Mouse (Mus musculus) heart, embryonic 13.5 days (tissue): ENCODE measurements around the gene BC030500. TPM values are rescaled to one million over a fixed set of nuclear protein-coding genes. Genes with fewer than 3 reads are reported as not detected.

Experiments used
- ATAC-seq: fragments of 200-750 bp; cut with Nextera tagmentation; 2 replicates; pipeline ENCODE4 v1.8.0; 2017; ENCODE audit warnings: moderate TSS enrichment; ENCODE audit not compliant: insufficient number of reproducible peaks, low FRiP score, low TSS enrichment; ENCODE audit errors: extremely low read depth
- H3K27ac ChIP-seq: fragments of 300-500 bp; sonication (generic); replicated peaks from 2 replicates; pipeline ENCODE4 v1.5.1; 2015; ENCODE audit warnings: moderate library complexity, mild to moderate bottlenecking, inconsistent platforms
- H3K27me3 ChIP-seq: fragments of 300-500 bp; sonication (generic); replicated peaks from 2 replicates; pipeline ENCODE4 v1.6.1; 2015; ENCODE audit warnings: mild to moderate bottlenecking, inconsistent platforms
- H3K36me3 ChIP-seq: fragments of 300-500 bp; sonication (generic); 2 replicates; pipeline ENCODE4 v1.6.1; 2015; ENCODE audit warnings: mild to moderate bottlenecking, inconsistent platforms
- H3K4me1 ChIP-seq: fragments of 300-500 bp; sonication (generic); 2 replicates; pipeline ENCODE4 v1.6.1; 2015; ENCODE audit warnings: inconsistent platforms
- H3K4me2 ChIP-seq: fragments of 300-500 bp; sonication (generic); 2 replicates; pipeline ENCODE4 v1.6.1; 2015; ENCODE audit warnings: inconsistent platforms, mild to moderate bottlenecking, moderate library complexity
- H3K4me3 ChIP-seq: fragments of 300-500 bp; sonication (generic); 2 replicates; pipeline ENCODE4 v1.5.1; 2015; ENCODE audit warnings: moderate library complexity, mild to moderate bottlenecking, inconsistent platforms
- H3K9ac ChIP-seq: fragments of 300-500 bp; sonication (generic); 2 replicates; pipeline ENCODE4 v1.6.1; 2015; ENCODE audit warnings: inconsistent platforms, mild to moderate bottlenecking, moderate library complexity
- H3K9me3 ChIP-seq: fragments of 300-500 bp; sonication (generic); 2 replicates; pipeline ENCODE4 v1.6.1; 2016; ENCODE audit warnings: inconsistent platforms
- WGBS: fragments of 180-500 bp; shearing (Covaris S2); methylation state at CpG from one replicate; pipeline ENCODE4 v1.1.7; 2015; ENCODE audit warnings: mixed read lengths; 5-methylcytosine and 5-hydroxymethylcytosine counted together
- polyA plus RNA-seq: library from polyadenylated mRNA; unstranded; fragments of >200 nt; fragmentation: Nextera tagmentation; extraction: Ambion mirVana; gene quantifications from 2 replicates; pipeline ENCODE4 v1.2.1, GENCODE M21; 2015

The BC030500 gene
- polyA plus RNA-seq, result 0.09 TPM in 1 of 2 replicates, not detected in the other

DNA sequence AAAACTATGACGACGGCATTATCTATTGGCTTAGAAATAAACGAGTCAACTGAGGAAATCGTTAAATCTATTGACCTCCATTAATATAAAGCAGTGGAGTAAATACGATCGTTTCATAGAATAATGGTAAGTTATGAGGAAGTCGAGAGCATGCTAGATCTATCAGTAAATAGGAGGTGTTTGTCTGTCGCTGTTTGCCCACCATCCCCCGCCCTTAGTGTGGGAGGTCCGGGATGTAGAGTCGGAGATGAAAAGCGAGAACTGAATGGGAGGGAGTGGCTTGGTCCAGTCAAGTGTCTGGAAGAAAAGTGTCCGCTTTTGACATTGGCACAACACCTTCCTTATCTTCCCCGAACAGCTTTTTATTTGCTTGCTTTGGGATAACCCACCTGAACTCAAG lies at the start of gene BC030500:
Gene BC030500 (plus strand): TSS at position 79 of the 400 bp plus-strand sequence.
- Histone ChIP-seq H3K36me3 (no peaks in the 10 kb centered on the region), H3K9ac (peak within 1 kb of the TSS; percentile 74), H3K4me1 (peaks cover 11% of the 10 kb centered on the region), H3K27me3 (peaks cover 31% of the 10 kb centered on the region), H3K4me2 (peak within 1 kb of the TSS; percentile 98), H3K4me3 (peak within 1 kb of the TSS; percentile 70), H3K9me3 (no peaks in the 10 kb centered on the region), H3K27ac (no peak within 1 kb of the TSS)
- 13% methylated on average over 14 of the region's 14 CpGs for WGBS
- ATAC-seq, result no peak

DNA sequence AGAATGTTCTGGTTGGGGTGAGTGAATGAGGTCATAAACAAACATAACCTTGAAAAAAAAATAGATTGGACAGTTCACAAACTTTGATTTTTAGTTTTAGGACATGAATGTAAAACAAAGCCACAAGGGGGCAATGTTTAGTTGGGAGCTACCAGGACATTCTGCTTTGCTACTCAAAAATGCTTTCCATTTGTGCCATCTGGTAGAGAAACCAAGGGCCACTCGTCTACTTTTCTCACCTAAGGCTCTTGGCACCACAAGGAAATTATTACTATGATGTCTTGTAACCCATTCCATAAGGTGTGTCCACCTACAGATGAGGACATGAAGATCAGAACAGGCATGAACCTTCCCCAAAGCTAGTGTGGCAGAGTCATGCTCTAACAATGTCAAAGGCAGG lies 25.1 kb upstream of the BC030500 start:
- Histone ChIP-seq H3K27ac (no peak overlapping the region), H3K4me2 (no peak overlapping the region), H3K36me3 (no peaks in the 10 kb centered on the region), H3K9me3 (no peaks in the 10 kb centered on the region), H3K9ac (no peak overlapping the region), H3K27me3 (no peaks in the 10 kb centered on the region), H3K4me1 (no peaks in the 10 kb centered on the region), H3K4me3 (no peak overlapping the region)
- no peak for ATAC-seq
- WGBS, result 6% methylated on average over 1 of the region's 1 CpGs

DNA sequence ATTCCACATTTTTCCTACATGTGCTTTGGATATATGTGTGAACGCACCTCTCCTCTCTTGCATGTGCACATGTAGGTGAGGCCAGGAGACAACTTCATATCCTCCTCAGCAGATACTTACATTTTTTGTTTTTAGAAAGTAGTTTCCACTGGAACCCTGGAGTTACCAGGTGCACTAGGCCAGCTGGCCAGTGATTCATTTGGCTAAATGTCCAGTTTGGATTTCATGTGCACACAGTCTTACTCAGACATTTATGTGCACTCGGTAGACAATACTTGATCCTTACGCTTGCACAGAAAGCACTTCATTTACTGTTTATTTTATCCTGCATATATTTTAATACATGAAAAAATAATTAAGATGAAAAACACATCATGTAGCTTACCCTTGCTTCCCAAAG lies 21.0 kb upstream of the BC030500 start:
- no peak for ATAC-seq
- H3K4me3 ChIP-seq, result no peak overlapping the region

DNA sequence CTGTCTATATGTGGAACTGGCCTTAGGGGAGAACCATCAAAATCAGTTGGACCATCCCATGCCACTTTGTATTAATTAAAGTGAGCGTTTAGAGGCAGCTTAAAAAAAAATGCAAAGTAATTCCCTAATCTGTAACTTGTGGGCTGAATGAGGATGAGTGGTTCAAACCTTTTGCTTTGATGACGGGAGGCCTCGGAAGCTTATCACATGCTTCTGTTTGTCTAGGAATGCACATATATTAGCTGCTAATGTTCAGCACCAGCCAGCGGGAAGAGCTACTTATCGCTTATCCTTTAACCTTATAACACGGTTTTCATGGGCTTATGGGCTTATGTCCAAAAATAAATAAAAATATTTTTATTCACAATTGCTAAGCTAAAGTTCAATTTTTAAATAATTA lies 15.6 kb upstream of the BC030500 start:
- no peak overlapping the region for H3K27ac ChIP-seq
- H3K4me2 ChIP-seq, result no peak overlapping the region
- H3K4me3 ChIP-seq, result no peak overlapping the region
- 56% methylated on average over 6 of the region's 6 CpGs for WGBS
- H3K9me3 ChIP-seq, result no peaks in the 10 kb centered on the region
- H3K9ac ChIP-seq, result no peak overlapping the region
- H3K4me1 ChIP-seq, result no peaks in the 10 kb centered on the region
- ATAC-seq, result no peak
- H3K27me3 ChIP-seq, result no peaks in the 10 kb centered on the region
- no peaks in the 10 kb centered on the region for H3K36me3 ChIP-seq

More for the DNA sequence above, 21.0 kb upstream of the BC030500 start:
- no peak overlapping the region for H3K4me2 ChIP-seq
- WGBS, result 84% methylated on average over 3 of the region's 3 CpGs
- H3K36me3 ChIP-seq, result no peaks in the 10 kb centered on the region
- H3K9ac ChIP-seq, result no peak overlapping the region
- H3K9me3 ChIP-seq, result no peaks in the 10 kb centered on the region
- no peak overlapping the region for H3K27ac ChIP-seq
- no peaks in the 10 kb centered on the region for H3K27me3 ChIP-seq
- no peaks in the 10 kb centered on the region for H3K4me1 ChIP-seq

DNA sequence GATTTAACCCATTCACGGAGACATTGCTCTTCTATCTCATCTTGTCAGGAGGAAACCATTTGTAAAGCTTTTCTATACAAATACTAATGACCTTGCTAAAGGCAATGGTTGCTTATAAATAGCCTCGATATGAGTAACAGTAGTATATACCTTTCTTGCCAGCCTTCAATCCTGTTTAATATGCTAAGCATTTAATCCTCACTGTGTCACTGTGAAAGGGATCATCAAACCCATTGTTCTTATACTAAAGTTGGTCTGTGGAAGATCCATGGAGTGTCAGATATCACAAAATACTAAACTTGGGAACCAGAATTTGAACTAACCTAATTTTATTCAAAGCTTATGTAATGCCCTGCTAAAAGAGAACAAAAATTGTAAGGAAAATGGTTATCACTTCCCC lies 7.1 kb upstream of the BC030500 start:
- Histone ChIP-seq H3K27ac (no peak overlapping the region), H3K4me3 (no peak overlapping the region), H3K27me3 (no peaks in the 10 kb centered on the region), H3K4me1 (no peaks in the 10 kb centered on the region), H3K9me3 (no peaks in the 10 kb centered on the region), H3K36me3 (no peaks in the 10 kb centered on the region), H3K4me2 (no peak overlapping the region), H3K9ac (no peak overlapping the region)
- 35% methylated on average over 2 of the region's 2 CpGs for WGBS
- ATAC-seq, result no peak

DNA sequence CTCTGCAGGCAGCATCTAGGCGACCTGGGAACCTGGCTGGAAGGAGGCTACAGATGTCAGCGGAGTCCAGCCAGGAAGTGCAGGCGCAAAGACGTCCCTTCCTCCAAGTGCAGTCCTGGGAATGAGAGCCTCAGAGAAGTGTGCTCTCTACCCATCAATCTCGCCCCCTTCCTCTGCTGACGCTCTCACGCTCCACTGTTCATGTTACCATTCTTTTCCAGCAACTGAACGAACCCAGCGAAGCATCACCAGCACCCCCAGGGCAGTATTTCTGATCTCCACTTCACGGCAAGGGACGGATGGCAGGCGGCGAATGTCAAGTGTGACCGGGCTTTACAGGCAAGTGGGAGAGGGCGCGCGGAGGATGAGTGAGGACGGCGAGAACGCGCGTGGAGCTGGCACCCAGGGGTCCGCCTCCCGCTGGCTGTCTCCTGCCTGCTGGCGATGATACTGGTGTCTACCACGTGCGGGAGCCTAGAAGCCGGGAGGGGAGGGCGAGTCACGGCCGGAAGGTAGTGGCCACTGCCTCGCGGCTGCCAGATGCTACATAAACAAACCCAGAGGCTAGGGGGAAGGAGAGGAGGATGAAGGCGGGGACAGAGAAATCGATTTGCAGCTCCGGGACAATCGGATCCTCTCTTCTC lies 763 bp downstream of the BC030500 start, which contains the start of gene Galntl6:
Gene Galntl6 (minus strand): TSS at position 445 of the 644 bp plus-strand sequence.
- H3K4me1 ChIP-seq, result peaks cover 11% of the 10 kb centered on the region
- H3K27ac ChIP-seq, result no peak within 1 kb of the TSS
- no peaks in the 10 kb centered on the region for H3K9me3 ChIP-seq
- H3K4me3 ChIP-seq, result peak within 1 kb of the TSS; percentile 70
- under 1% methylated on average over 37 of the region's 37 CpGs for WGBS
- peak within 1 kb of the TSS; percentile 74 for H3K9ac ChIP-seq
- no peaks in the 10 kb centered on the region for H3K36me3 ChIP-seq
- peak within 1 kb of the TSS; percentile 98 for H3K4me2 ChIP-seq
- ATAC-seq, result no peak
- H3K27me3 ChIP-seq, result peaks cover 31% of the 10 kb centered on the region

DNA sequence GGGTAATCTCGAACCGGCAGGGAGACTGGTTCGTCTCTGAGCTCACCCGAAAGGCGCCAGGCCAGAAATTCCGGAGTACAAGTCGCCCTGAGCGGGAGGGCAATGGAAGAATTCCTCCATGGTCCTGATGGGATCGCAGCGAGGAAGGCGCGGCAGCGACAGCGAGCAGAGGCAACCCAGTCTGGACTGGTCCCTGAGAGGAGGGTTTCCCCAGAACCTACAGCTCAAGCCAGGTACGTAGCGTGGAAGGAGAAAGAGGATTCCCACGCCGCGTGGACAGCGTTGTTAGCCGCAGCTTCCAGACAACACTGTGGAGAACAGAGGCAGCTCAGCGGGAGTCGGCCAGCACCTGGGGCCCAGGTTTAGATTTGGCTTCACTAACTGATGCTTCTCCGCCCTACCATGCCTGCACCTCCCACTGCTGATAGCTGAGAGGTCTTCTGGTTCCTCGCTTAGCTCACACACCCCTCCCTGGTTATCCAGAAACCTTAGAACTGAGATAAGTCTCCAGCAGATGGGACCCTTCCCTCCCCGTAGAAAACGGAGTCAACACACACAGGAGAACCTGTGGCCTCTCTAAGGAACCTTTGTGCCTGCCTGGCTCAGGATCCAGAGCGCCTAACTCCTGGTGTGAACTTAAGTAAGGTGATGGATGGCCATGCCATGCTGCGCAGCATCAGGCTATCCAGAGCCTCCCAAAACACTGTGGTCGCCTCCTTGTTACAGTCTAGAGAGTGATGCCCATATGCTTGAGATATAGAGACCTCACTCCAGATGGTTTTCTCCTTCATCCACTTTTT lies 1.5 kb downstream of the BC030500 start:
- 3% methylated on average over 30 of the region's 30 CpGs for WGBS
- ATAC-seq, result no peak

DNA sequence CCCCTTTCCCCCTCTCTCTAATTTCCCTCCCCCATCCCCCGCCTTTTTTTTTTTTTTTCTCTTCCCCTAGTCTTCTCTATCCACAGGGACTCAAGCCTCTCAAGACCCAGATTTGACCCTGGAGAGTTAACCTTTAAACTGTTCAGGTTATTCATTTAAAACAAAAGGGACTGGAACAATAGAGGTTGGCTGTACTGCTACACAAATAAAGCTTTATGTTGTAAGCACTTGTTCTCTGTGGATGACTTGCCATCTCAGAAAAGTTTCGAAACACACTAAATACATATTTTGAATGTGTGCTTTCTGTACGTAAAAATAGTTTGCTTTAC lies 2.0 kb downstream of the BC030500 start:
- no peak overlapping the region for H3K9ac ChIP-seq
- peaks cover 31% of the 10 kb centered on the region for H3K27me3 ChIP-seq
- H3K27ac ChIP-seq, result no peak overlapping the region
- peaks cover 11% of the 10 kb centered on the region for H3K4me1 ChIP-seq
- H3K4me2 ChIP-seq, result peak overlapping the region; percentile 98; the same call in 1 of the 2 replicates
- ATAC-seq, result no peak
- no peaks in the 10 kb centered on the region for H3K36me3 ChIP-seq
- no peak overlapping the region; the same call in 1 of the 2 replicates for H3K4me3 ChIP-seq
- no peaks in the 10 kb centered on the region for H3K9me3 ChIP-seq
- 56% methylated on average over 3 of the region's 3 CpGs for WGBS

More for the DNA sequence above, 1.5 kb downstream of the BC030500 start:
- Histone ChIP-seq H3K27me3 (peaks cover 31% of the 10 kb centered on the region), H3K4me3 (peak overlapping the region; percentile 70), H3K27ac (no peak overlapping the region), H3K9ac (peak overlapping the region; percentile 74), H3K4me1 (peaks cover 11% of the 10 kb centered on the region), H3K36me3 (no peaks in the 10 kb centered on the region), H3K9me3 (no peaks in the 10 kb centered on the region), H3K4me2 (peak overlapping the region; percentile 98)

DNA sequence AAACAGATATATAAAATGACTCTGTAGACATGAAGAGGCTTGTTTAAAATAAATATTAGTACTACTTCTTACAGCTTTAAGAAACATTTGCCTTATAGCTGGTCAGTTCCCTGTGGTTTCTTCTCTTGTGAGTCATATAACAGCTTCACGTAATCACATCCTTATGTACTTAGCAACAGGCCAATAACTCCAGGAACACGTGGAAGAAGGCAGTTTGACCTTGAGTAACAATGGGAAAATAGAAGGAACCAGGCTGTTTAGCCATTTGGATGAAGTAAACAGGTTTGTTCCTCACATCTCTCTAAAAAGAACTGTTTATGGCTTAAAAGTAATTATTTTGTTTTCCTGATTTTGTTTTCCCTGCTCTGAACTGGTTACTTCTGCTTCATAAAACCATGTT lies 3.6 kb downstream of the BC030500 start:
- no peak for ATAC-seq
- H3K9me3 ChIP-seq, result no peaks in the 10 kb centered on the region
- no peak overlapping the region for H3K4me2 ChIP-seq
- H3K36me3 ChIP-seq, result no peaks in the 10 kb centered on the region
- no peak overlapping the region for H3K27ac ChIP-seq
- peaks cover 11% of the 10 kb centered on the region for H3K4me1 ChIP-seq
- no peak overlapping the region for H3K9ac ChIP-seq
- peaks cover 31% of the 10 kb centered on the region for H3K27me3 ChIP-seq
- WGBS, result 60% methylated on average over 2 of the region's 2 CpGs
- no peak overlapping the region for H3K4me3 ChIP-seq

DNA sequence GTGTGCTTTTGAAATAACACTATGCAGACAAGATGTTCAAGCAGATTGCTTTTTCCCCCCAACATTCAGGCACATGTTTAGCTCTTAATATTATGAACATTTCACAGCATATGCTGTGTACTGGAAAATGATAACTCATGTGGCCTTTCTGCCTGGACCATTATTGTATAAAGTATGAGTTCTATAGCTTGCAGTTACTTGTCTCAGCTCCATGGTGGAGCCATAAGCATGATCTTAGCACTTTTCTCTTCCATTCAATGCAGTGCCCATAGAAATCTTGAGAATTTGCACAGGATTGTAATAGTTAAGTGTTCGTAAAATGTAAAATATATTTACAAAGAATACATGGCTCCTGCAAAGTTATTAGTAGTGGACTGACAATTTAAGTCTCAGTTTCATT lies 19.5 kb downstream of the BC030500 start:
- WGBS, result 71% methylated on average over 1 of the region's 1 CpGs

DNA sequence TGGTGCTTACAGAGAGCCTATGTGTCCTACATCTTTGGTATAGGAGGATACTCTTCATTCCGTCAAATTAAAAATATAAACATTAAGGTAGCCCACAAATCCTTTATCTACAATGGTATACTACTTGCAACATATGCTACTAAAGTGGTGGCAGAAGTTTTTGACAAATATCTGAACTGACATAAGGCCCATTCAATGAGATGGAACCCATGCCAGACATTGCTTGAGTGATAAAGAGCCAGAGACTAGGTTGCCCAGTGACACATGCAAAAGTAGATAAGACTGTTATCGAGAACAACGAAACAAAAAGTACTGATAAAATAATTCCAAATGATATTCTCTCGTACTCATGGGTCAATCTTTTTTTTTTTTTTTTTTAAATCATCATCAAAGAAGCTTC lies 32.2 kb downstream of the BC030500 start:
- ATAC-seq, result no peak
- no peak overlapping the region for H3K27ac ChIP-seq
- no peak overlapping the region for H3K9ac ChIP-seq
- H3K27me3 ChIP-seq, result no peaks in the 10 kb centered on the region
- H3K36me3 ChIP-seq, result no peaks in the 10 kb centered on the region
- H3K4me1 ChIP-seq, result no peaks in the 10 kb centered on the region
- H3K9me3 ChIP-seq, result no peaks in the 10 kb centered on the region
- 60% methylated on average over 4 of the region's 4 CpGs for WGBS
- H3K4me2 ChIP-seq, result no peak overlapping the region
- no peak overlapping the region for H3K4me3 ChIP-seq

More for the DNA sequence above, 19.5 kb downstream of the BC030500 start:
- H3K27ac ChIP-seq, result no peak overlapping the region
- no peaks in the 10 kb centered on the region for H3K4me1 ChIP-seq
- H3K4me3 ChIP-seq, result no peak overlapping the region
- H3K9ac ChIP-seq, result no peak overlapping the region
- no peaks in the 10 kb centered on the region for H3K9me3 ChIP-seq
- ATAC-seq, result no peak
- no peaks in the 10 kb centered on the region for H3K36me3 ChIP-seq
- H3K27me3 ChIP-seq, result no peaks in the 10 kb centered on the region
- H3K4me2 ChIP-seq, result no peak overlapping the region
